Mouse (Mus musculus) limb, embryonic 13.5 days (tissue): ENCODE measurements around the gene Nme3. TPM values are rescaled to one million over a fixed set of nuclear protein-coding genes. Genes with fewer than 3 reads are reported as not detected.

Experiments used
- ATAC-seq: fragments of 200-750 bp; cut with Nextera tagmentation; 2 replicates; pipeline ENCODE4 v1.8.0; 2017; ENCODE audit warnings: low read depth, moderate number of reproducible peaks, moderate TSS enrichment; ENCODE audit not compliant: low FRiP score
- H3K27ac ChIP-seq: fragments of 300-500 bp; sonication (generic); 2 replicates; pipeline ENCODE4 v1.5.1; 2015; ENCODE audit warnings: inconsistent platforms, mild to moderate bottlenecking, moderate library complexity
- H3K27me3 ChIP-seq: fragments of 300-500 bp; sonication (generic); 2 replicates; pipeline ENCODE4 v1.6.1; 2015; ENCODE audit warnings: mild to moderate bottlenecking, inconsistent platforms
- H3K36me3 ChIP-seq: fragments of 300-500 bp; sonication (generic); 2 replicates; pipeline ENCODE4 v1.6.1; 2015; ENCODE audit warnings: inconsistent platforms, mild to moderate bottlenecking, moderate library complexity
- H3K4me1 ChIP-seq: fragments of 300-500 bp; sonication (generic); 2 replicates; pipeline ENCODE4 v1.6.1; 2015; ENCODE audit warnings: inconsistent platforms
- H3K4me2 ChIP-seq: fragments of 300-500 bp; sonication (generic); replicated peaks from 2 replicates; pipeline ENCODE4 v1.6.1; 2015; ENCODE audit warnings: inconsistent platforms, mild to moderate bottlenecking, moderate library complexity
- H3K4me3 ChIP-seq: fragments of 300-500 bp; sonication (generic); 2 replicates; pipeline ENCODE4 v1.5.1; 2015; ENCODE audit warnings: moderate library complexity, mild to moderate bottlenecking, inconsistent platforms
- H3K9ac ChIP-seq: fragments of 300-500 bp; sonication (generic); 2 replicates; pipeline ENCODE4 v1.6.1; 2015; ENCODE audit warnings: mild to moderate bottlenecking, inconsistent platforms
- H3K9me3 ChIP-seq: fragments of 300-500 bp; sonication (generic); 2 replicates; pipeline ENCODE4 v1.6.1; 2016; ENCODE audit warnings: inconsistent platforms
- WGBS: fragments of 180-500 bp; shearing (Covaris S2); methylation state at CpG from one replicate; pipeline ENCODE4 v1.1.7; 2015; 5-methylcytosine and 5-hydroxymethylcytosine counted together
- polyA plus RNA-seq: library from polyadenylated mRNA; unstranded; fragments of >200 nt; fragmentation: Nextera tagmentation; extraction: Ambion mirVana; gene quantifications from 2 replicates; pipeline ENCODE4 v1.2.1, GENCODE M21; 2015

The Nme3 gene
- polyA plus RNA-seq, 1 experiment from 2014 or later, result 38.2 TPM

DNA sequence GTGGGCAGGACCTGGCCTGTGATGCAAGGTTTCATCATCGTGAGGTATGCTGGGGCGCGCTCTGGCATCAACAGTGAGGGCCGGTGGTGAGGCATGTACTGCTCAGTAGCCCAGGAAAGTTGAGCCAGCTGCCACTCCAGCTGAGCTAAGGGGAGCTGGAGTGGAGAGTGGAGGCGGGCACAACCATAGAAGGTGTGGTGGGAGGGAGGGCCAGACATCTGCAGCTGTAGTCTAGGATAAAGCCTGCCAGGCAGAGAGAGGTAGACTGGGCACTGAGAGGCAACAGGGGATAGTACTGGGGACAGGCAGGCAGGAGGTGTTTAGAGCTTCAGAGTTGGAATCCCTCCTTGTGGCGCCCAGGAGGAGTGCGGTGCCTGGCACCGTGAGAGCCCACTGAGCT lies 36.2 kb upstream of the Nme3 start:
- Histone ChIP-seq H3K27ac (no peak overlapping the region), H3K9ac (no peak overlapping the region), H3K4me2 (no peak overlapping the region), H3K4me1 (no peaks in the 10 kb centered on the region), H3K36me3 (peaks cover 77% of the 10 kb centered on the region), H3K9me3 (no peaks in the 10 kb centered on the region), H3K4me3 (no peak overlapping the region), H3K27me3 (no peaks in the 10 kb centered on the region)
- no peak for ATAC-seq
- WGBS, result 91% methylated on average over 8 of the region's 8 CpGs

DNA sequence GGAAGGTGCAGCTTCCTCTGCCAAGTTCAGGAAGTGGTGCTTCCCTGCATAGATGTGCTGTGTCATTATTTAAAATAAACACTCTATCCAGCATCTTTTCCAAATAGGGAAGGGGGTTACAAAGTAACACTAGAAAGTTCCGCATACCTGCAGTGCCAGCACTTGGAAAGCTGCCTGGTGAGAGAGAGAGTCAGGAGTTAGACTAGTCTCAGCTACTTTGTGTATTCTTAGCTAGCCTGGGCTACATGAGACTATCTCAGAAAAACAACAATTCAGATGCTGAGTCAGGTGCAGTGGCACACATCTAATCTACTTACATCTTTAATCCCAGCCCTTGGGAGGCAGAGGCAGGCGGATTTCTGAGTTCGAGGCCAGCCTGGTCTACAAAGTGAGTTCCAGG lies 34.5 kb upstream of the Nme3 start:
- no peak overlapping the region for H3K9ac ChIP-seq
- no peak for ATAC-seq
- 90% methylated on average over 3 of the region's 3 CpGs for WGBS
- no peaks in the 10 kb centered on the region for H3K27me3 ChIP-seq
- H3K4me1 ChIP-seq, result no peaks in the 10 kb centered on the region
- H3K4me2 ChIP-seq, result no peak overlapping the region
- no peak overlapping the region for H3K27ac ChIP-seq
- no peaks in the 10 kb centered on the region for H3K9me3 ChIP-seq
- H3K36me3 ChIP-seq, result peaks cover 72% of the 10 kb centered on the region
- no peak overlapping the region for H3K4me3 ChIP-seq

DNA sequence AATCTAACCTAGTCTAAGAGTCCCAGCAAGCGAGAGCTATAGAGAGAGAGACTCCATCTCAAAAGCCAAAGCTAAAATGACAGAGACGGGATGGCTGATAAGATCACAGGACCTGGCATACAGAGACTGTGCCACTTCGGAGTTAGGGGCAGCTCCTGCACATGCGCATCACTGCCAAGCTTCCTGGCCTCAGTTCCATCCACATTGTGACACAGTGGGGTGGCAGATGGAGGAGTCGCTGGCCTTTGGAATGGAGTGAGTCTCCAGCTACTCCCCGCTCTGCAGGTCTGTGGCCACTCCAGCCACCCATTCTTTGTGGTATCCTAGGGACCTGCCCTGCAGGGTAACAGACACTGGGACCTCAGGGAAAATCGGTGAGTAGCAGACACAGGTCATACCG lies 30.5 kb upstream of the Nme3 start, which contains the start of gene Igfals:
TSS of gene Igfals (plus strand) at position 222 of the 400 bp plus-strand sequence.
- no peaks in the 10 kb centered on the region for H3K9me3 ChIP-seq
- H3K4me1 ChIP-seq, result no peaks in the 10 kb centered on the region
- H3K4me2 ChIP-seq, result no peak within 1 kb of the TSS
- no peak within 1 kb of the TSS for H3K4me3 ChIP-seq
- H3K36me3 ChIP-seq, result peaks cover 45% of the 10 kb centered on the region
- H3K9ac ChIP-seq, result no peak within 1 kb of the TSS
- 84% methylated on average over 8 of the region's 8 CpGs for WGBS
- no peak for ATAC-seq
- H3K27ac ChIP-seq, result no peak within 1 kb of the TSS
- no peaks in the 10 kb centered on the region for H3K27me3 ChIP-seq

- no peak overlapping the region for H3K27ac ChIP-seq
- no peaks in the 10 kb centered on the region for H3K27me3 ChIP-seq
- peaks cover 27% of the 10 kb centered on the region for H3K36me3 ChIP-seq
- ATAC-seq, result no peak
- H3K4me3 ChIP-seq, result no peak overlapping the region
- no peak overlapping the region for H3K4me2 ChIP-seq
- 95% methylated on average over 10 of the region's 10 CpGs for WGBS
- no peak overlapping the region for H3K9ac ChIP-seq
- H3K9me3 ChIP-seq, result no peaks in the 10 kb centered on the region
- H3K4me1 ChIP-seq, result no peaks in the 10 kb centered on the region
These were observed 28.4 kb upstream of the Nme3 start for GRCm38 (mm10) chr17:24867914-24868313.

- no peak for ATAC-seq
- no peak overlapping the region for H3K9ac ChIP-seq
- H3K4me2 ChIP-seq, result no peak overlapping the region
- WGBS, result 46% methylated on average over 4 of the region's 4 CpGs
- H3K36me3 ChIP-seq, result no peaks in the 10 kb centered on the region
- no peaks in the 10 kb centered on the region for H3K27me3 ChIP-seq
- no peak overlapping the region for H3K4me3 ChIP-seq
- no peak overlapping the region for H3K27ac ChIP-seq
- 0 out of 2 replicates have a peak, but pooled peaks cover 6% of the 10 kb centered on the region for H3K4me1 ChIP-seq
- no peaks in the 10 kb centered on the region for H3K9me3 ChIP-seq
These were observed 22.4 kb upstream of the Nme3 start for GRCm38 (mm10) chr17:24873695-24874404.

- no peaks in the 10 kb centered on the region for H3K27me3 ChIP-seq
- no peaks in the 10 kb centered on the region for H3K9me3 ChIP-seq
- H3K4me2 ChIP-seq, result no peak overlapping the region
- no peaks in the 10 kb centered on the region for H3K36me3 ChIP-seq
- no peak for ATAC-seq
- H3K4me3 ChIP-seq, result no peak overlapping the region
- 0 out of 2 replicates have a peak, but pooled peaks cover 6% of the 10 kb centered on the region for H3K4me1 ChIP-seq
- no peak overlapping the region for H3K9ac ChIP-seq
- no peak overlapping the region for H3K27ac ChIP-seq
- 55% methylated on average over 1 of the region's 1 CpGs for WGBS
These were observed 21.9 kb upstream of the Nme3 start for GRCm38 (mm10) chr17:24874405-24874745.

DNA sequence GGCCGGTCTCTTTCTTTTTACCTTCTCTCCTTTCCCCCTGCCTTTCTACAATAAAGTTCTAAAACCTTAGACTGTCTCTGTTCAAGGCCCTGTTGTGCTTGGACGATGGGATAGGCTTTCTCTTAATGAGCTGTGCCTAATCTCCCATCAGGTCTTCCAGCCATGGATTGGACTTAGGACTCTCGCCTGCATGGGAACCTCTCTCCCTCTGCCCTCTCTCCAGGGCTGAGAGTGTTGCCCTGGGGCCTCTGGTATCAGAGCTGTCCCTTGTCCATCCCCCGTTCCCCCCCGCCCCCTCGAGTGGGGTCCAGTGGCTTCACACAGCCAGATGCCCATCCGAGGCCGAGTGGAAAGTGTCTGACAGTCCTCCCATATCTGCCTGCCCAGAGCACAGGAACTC lies 21.3 kb upstream of the Nme3 start:
- no peak overlapping the region for H3K4me2 ChIP-seq
- no peak overlapping the region for H3K4me3 ChIP-seq
- H3K9me3 ChIP-seq, result no peaks in the 10 kb centered on the region
- no peak for ATAC-seq
- WGBS, result 71% methylated on average over 8 of the region's 8 CpGs
- H3K9ac ChIP-seq, result no peak overlapping the region
- no peaks in the 10 kb centered on the region for H3K36me3 ChIP-seq
- H3K27ac ChIP-seq, result no peak overlapping the region
- 0 out of 2 replicates have a peak, but pooled peaks cover 6% of the 10 kb centered on the region for H3K4me1 ChIP-seq
- no peaks in the 10 kb centered on the region for H3K27me3 ChIP-seq

- H3K4me3 ChIP-seq, result no peak overlapping the region
- no peak overlapping the region for H3K27ac ChIP-seq
- ATAC-seq, result no peak
These were observed 18.8 kb upstream of the Nme3 start for GRCm38 (mm10) chr17:24877336-24878116.

DNA sequence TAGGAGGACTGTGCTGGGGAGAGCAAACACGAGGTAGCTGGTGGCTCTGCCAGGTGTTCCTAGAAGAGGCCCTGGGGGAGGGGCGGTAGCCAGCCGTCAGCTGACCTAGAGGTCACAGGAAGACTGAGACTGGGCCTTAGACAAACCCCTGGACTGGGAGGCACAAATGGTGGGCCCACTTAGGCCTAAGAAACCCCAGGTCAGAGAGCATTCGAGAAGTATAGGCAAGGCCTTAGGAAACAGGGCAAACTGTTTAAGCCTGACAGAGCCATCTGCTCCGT lies 18.2 kb upstream of the Nme3 start:
- H3K4me2 ChIP-seq, result no peak overlapping the region
- H3K4me1 ChIP-seq, result 0 out of 2 replicates have a peak, but pooled peaks cover 6% of the 10 kb centered on the region
- H3K9ac ChIP-seq, result peak overlapping the region; percentile 39
- no peaks in the 10 kb centered on the region for H3K27me3 ChIP-seq
- 24% methylated on average over 5 of the region's 5 CpGs for WGBS
- H3K27ac ChIP-seq, result no peak overlapping the region
- H3K9me3 ChIP-seq, result no peaks in the 10 kb centered on the region
- peaks cover 5% of the 10 kb centered on the region for H3K36me3 ChIP-seq
- H3K4me3 ChIP-seq, result no peak overlapping the region
- ATAC-seq, result no peak

More at GRCm38 (mm10) chr17:24877336-24878116, 18.8 kb upstream of the Nme3 start:
- Histone ChIP-seq H3K4me2 (no peak overlapping the region), H3K9me3 (no peaks in the 10 kb centered on the region), H3K9ac (peak overlapping the region; percentile 39), H3K27me3 (no peaks in the 10 kb centered on the region), H3K36me3 (no peaks in the 10 kb centered on the region), H3K4me1 (0 out of 2 replicates have a peak, but pooled peaks cover 6% of the 10 kb centered on the region)
- 51% methylated on average over 10 of the region's 10 CpGs for WGBS

DNA sequence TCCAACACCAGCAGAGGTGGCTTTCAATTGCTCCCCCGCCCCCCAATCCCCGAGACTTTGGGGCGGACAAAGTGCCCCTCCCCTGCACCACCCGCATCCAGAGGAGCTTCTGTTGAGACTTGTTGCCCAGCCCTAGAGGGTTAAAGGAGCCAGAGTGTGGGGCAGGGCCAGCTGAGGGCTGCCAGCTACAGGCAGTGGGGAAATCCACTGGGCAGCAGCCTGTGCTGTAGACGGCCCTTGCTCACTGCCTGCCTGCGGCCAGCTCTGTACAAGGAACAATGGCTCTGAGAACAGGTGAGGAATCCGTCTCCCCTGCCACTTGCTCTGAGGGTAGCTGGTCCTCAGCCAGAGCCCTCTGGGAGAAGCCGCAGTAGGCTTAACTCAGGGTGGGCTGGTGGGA lies 17.8 kb upstream of the Nme3 start:
- ATAC-seq, result no peak
- no peaks in the 10 kb centered on the region for H3K27me3 ChIP-seq
- peaks cover 10% of the 10 kb centered on the region for H3K36me3 ChIP-seq
- H3K4me2 ChIP-seq, result no peak overlapping the region
- H3K27ac ChIP-seq, result no peak overlapping the region
- 0 out of 2 replicates have a peak, but pooled peaks cover 6% of the 10 kb centered on the region for H3K4me1 ChIP-seq
- no peaks in the 10 kb centered on the region for H3K9me3 ChIP-seq
- peak overlapping the region; percentile 39; the same call in 1 of the 2 replicates for H3K9ac ChIP-seq
- WGBS, result 70% methylated on average over 8 of the region's 8 CpGs
- no peak overlapping the region for H3K4me3 ChIP-seq

DNA sequence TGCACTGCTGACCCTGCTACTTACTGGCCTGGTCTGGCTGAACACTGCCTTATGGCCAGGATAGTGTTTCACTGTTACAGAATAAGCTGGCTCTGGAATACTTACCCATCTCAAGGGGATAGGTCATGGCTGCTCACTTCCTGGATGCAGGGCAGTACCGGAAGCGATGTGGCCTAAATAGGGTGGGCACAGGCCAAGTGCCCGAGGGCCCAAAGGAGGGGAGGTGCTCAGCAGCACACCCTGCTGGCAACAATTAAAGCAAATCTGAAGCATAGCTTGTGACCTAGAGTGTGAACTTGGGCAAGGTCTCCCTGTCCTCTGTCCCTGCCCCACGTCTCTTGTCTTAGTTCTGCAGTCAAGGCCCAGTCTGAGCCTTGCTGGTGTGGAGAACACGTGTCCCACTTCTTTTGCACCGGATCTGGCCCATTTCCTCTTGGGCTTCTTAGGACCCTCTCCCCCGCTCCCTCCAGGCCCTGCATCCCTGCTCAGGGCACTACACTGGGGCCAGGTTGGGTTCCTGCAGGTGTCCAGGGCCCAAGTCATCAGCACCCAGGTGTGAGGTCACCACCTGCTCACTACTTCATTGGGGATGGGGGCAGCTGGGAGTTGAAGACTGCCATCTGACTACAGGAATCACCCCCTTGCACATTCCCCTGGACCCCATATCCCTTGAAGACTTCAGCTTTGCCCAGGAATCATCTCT lies 14.4 kb upstream of the Nme3 start:
- no peaks in the 10 kb centered on the region for H3K9me3 ChIP-seq
- no peak overlapping the region for H3K9ac ChIP-seq
- no peaks in the 10 kb centered on the region for H3K27me3 ChIP-seq
- 45% methylated on average over 7 of the region's 7 CpGs for WGBS
- no peak overlapping the region for H3K4me2 ChIP-seq
- H3K4me3 ChIP-seq, result no peak overlapping the region
- H3K4me1 ChIP-seq, result peaks cover 14% of the 10 kb centered on the region
- ATAC-seq, result no peak
- H3K36me3 ChIP-seq, result peaks cover 22% of the 10 kb centered on the region
- H3K27ac ChIP-seq, result no peak overlapping the region

DNA sequence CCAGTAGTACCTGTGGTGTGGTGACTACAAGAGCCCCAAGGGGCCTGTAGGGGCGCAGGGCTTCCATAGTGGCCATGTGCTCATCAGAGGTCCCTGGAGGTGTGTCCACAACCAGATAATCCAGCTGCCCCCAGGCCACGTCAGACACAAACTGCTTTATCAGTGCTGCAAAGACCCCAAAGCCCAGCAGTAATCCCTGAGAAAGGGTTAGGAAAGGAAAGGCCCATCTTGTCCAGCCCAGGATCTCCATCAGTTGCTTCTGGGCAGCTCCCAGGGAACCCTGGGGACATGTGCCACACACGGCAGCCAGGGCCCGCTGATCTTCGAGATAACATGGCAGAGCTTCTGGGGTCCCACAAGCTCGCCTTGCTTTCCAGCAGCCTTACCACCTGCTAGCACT lies 11.9 kb upstream of the Nme3 start:
- Histone ChIP-seq H3K4me2 (no peak overlapping the region), H3K4me3 (no peak overlapping the region), H3K9ac (no peak overlapping the region), H3K27ac (no peak overlapping the region), H3K9me3 (no peaks in the 10 kb centered on the region), H3K4me1 (peaks cover 25% of the 10 kb centered on the region), H3K27me3 (no peaks in the 10 kb centered on the region), H3K36me3 (peaks cover 22% of the 10 kb centered on the region)
- ATAC-seq, result no peak
- 87% methylated on average over 6 of the region's 6 CpGs for WGBS
